Mouse (Mus musculus): Measurements from ENCODE around the gene Hmgb2.

DNA sequence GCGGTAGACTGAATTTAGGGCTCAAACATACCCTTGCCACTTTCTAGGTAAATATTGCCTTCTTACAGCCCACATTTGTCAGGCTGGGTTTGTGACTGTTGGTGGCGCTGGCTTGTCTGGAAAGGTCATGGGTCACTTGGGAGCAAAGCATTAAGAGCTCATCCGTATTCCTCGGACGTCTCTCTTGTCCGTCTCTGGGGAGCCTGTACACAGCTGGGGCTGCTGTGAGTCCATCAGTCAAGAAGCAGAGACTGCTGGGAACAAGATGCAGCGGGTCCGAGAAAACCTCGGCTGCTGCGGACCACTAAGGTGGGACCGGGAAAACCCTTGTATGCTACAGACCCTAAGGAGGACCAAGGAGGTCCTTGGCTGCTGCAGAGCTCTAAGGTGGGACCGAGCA is 35.9 kb downstream of the Hmgb2 start:
- TF ChIP-seq CTCF (IDR thresholded peaks at IDR 0.05; ENCODE audit: control insufficient read depth, insufficient read depth, insufficient read length) (no peak), MAX (IDR thresholded peaks at IDR 0.05) (no peak), USF1 (IDR thresholded peaks at IDR 0.05; ENCODE audit: low read depth) (no peak), CEBPB (IDR thresholded peaks at IDR 0.05; ENCODE audit: low read depth) (no peak), FOSL1 (IDR thresholded peaks at IDR 0.05; ENCODE audit: insufficient read depth, low read length, poor library complexity, severe bottlenecking) (no peak)
